Mouse (Mus musculus): Measurements from ENCODE around the gene Evl.

- TF ChIP-seq CTCF (IDR thresholded peaks at IDR 0.05; ENCODE audit: low read depth) (no peak), EP300 (IDR thresholded peaks at IDR 0.05; ENCODE audit: low read depth) (no peak)
Observed at GRCm38 (mm10) chr12:108698697-108699471, 144.4 kb downstream of the Evl start.
